Mouse (Mus musculus) limb, embryonic 12.5 days (tissue): ENCODE measurements around the gene Lhfp. TPM values are rescaled to one million over a fixed set of nuclear protein-coding genes. Genes with fewer than 3 reads are reported as not detected.

Experiments used
- ATAC-seq: fragments of 200-750 bp; cut with Nextera tagmentation; 2 replicates; pipeline ENCODE4 v1.8.0; 2017; ENCODE audit warnings: low read depth, moderate TSS enrichment; ENCODE audit not compliant: insufficient number of reproducible peaks, insufficient read depth, low FRiP score, low TSS enrichment
- H3K27ac ChIP-seq: fragments of 300-500 bp; sonication (generic); 2 replicates; pipeline ENCODE4 v1.5.1; 2016; ENCODE audit warnings: mild to moderate bottlenecking, moderate library complexity
- H3K27me3 ChIP-seq: fragments of 300-500 bp; sonication (generic); 2 replicates; pipeline ENCODE4 v1.6.1; 2016; ENCODE audit warnings: mild to moderate bottlenecking, moderate library complexity
- H3K36me3 ChIP-seq: fragments of 300-500 bp; sonication (generic); 2 replicates; pipeline ENCODE4 v1.6.1; 2016; ENCODE audit warnings: mild to moderate bottlenecking, moderate library complexity
- H3K4me1 ChIP-seq: fragments of 300-500 bp; sonication (generic); replicated peaks from 2 replicates; pipeline ENCODE4 v1.6.1; 2016
- H3K4me2 ChIP-seq: fragments of 300-500 bp; sonication (generic); 2 replicates; pipeline ENCODE4 v1.6.1; 2016; ENCODE audit warnings: mild to moderate bottlenecking, moderate library complexity
- H3K4me3 ChIP-seq: fragments of 300-500 bp; sonication (generic); replicated peaks from 2 replicates; pipeline ENCODE4 v1.5.1; 2016; ENCODE audit warnings: mild to moderate bottlenecking
- H3K9ac ChIP-seq: fragments of 300-500 bp; sonication (generic); replicated peaks from 2 replicates; pipeline ENCODE4 v1.6.1; 2016; ENCODE audit warnings: mild to moderate bottlenecking, moderate library complexity
- H3K9me3 ChIP-seq: fragments of 300-500 bp; sonication (generic); 2 replicates; pipeline ENCODE4 v1.6.1; 2016; ENCODE audit warnings: mild to moderate bottlenecking, moderate library complexity
- WGBS: fragments of 180-500 bp; shearing (Covaris S2); methylation state at CpG from one replicate; pipeline ENCODE4 v1.1.7; 2016; 5-methylcytosine and 5-hydroxymethylcytosine counted together
- polyA plus RNA-seq: library from polyadenylated mRNA; unstranded; fragments of >200 nt; fragmentation: Nextera tagmentation; extraction: Ambion mirVana; gene quantifications from 2 replicates; pipeline ENCODE4 v1.2.1, GENCODE M21; 2016

The Lhfp gene
- polyA plus RNA-seq, 1 experiment from 2014 or later, result 56.5 TPM

GRCm38 (mm10) chr3:53201670-53202069 is 160.3 kb downstream of the Lhfp start:
- no peak overlapping the region for H3K4me2 ChIP-seq
- 57% methylated on average over 10 of the region's 10 CpGs for WGBS

GRCm38 (mm10) chr3:53202184-53202583 is 160.9 kb downstream of the Lhfp start:
- Histone ChIP-seq H3K27me3 (0 out of 2 replicates have a peak, but pooled peaks cover 3% of the 10 kb centered on the region), H3K4me2 (no peak overlapping the region; the same call in 1 of the 2 replicates), H3K9me3 (no peaks in the 10 kb centered on the region), H3K4me3 (no peak overlapping the region), H3K4me1 (peaks cover 34% of the 10 kb centered on the region), H3K9ac (no peak overlapping the region), H3K36me3 (no peaks in the 10 kb centered on the region), H3K27ac (0 out of 2 replicates have a peak overlapping the region, but pooled peaks have one; percentile 2)
- no peak for ATAC-seq
- WGBS, result 54% methylated on average over 6 of the region's 6 CpGs

More at GRCm38 (mm10) chr3:53201670-53202069, 160.3 kb downstream of the Lhfp start:
- Histone ChIP-seq H3K27me3 (0 out of 2 replicates have a peak, but pooled peaks cover 3% of the 10 kb centered on the region), H3K27ac (no peak overlapping the region), H3K9ac (no peak overlapping the region), H3K36me3 (no peaks in the 10 kb centered on the region), H3K9me3 (no peaks in the 10 kb centered on the region), H3K4me1 (peaks cover 34% of the 10 kb centered on the region), H3K4me3 (no peak overlapping the region)
- no peak for ATAC-seq

GRCm38 (mm10) chr3:53202698-53203097 is 161.4 kb downstream of the Lhfp start:
- no peaks in the 10 kb centered on the region for H3K9me3 ChIP-seq
- WGBS, result 28% methylated on average over 3 of the region's 3 CpGs
- H3K4me2 ChIP-seq, result no peak overlapping the region; the same call in 1 of the 2 replicates
- H3K27ac ChIP-seq, result peak overlapping the region; percentile 47; the same call in 1 of the 2 replicates
- peaks cover 34% of the 10 kb centered on the region for H3K4me1 ChIP-seq
- no peak overlapping the region for H3K9ac ChIP-seq
- ATAC-seq, result no peak
- H3K36me3 ChIP-seq, result no peaks in the 10 kb centered on the region
- 0 out of 2 replicates have a peak, but pooled peaks cover 3% of the 10 kb centered on the region for H3K27me3 ChIP-seq
- H3K4me3 ChIP-seq, result no peak overlapping the region

- H3K9me3 ChIP-seq, result no peaks in the 10 kb centered on the region
- H3K4me2 ChIP-seq, result no peak overlapping the region
- WGBS, result 56% methylated on average over 5 of the region's 5 CpGs
- ATAC-seq, result no peak
- H3K27me3 ChIP-seq, result 0 out of 2 replicates have a peak, but pooled peaks cover 3% of the 10 kb centered on the region
- peaks cover 34% of the 10 kb centered on the region for H3K4me1 ChIP-seq
- no peaks in the 10 kb centered on the region for H3K36me3 ChIP-seq
- H3K27ac ChIP-seq, result peak overlapping the region; percentile 47
- no peak overlapping the region for H3K9ac ChIP-seq
- H3K4me3 ChIP-seq, result no peak overlapping the region
These were observed 162.3 kb downstream of the Lhfp start for GRCm38 (mm10) chr3:53203656-53204055.

- Histone ChIP-seq H3K9me3 (no peaks in the 10 kb centered on the region), H3K4me1 (peaks cover 41% of the 10 kb centered on the region), H3K36me3 (no peaks in the 10 kb centered on the region), H3K27me3 (0 out of 2 replicates have a peak, but pooled peaks cover 3% of the 10 kb centered on the region), H3K4me2 (no peak overlapping the region), H3K9ac (no peak overlapping the region), H3K27ac (no peak overlapping the region), H3K4me3 (no peak overlapping the region)
- WGBS, result 82% methylated on average over 7 of the region's 7 CpGs
- no peak for ATAC-seq
These were observed 163.1 kb downstream of the Lhfp start for GRCm38 (mm10) chr3:53204348-53204984.

- no peak overlapping the region for H3K9ac ChIP-seq
- no peak overlapping the region for H3K27ac ChIP-seq
- peaks cover 46% of the 10 kb centered on the region for H3K4me1 ChIP-seq
- H3K27me3 ChIP-seq, result 0 out of 2 replicates have a peak, but pooled peaks cover 3% of the 10 kb centered on the region
- no peak overlapping the region for H3K4me3 ChIP-seq
- no peak overlapping the region for H3K4me2 ChIP-seq
- H3K9me3 ChIP-seq, result no peaks in the 10 kb centered on the region
- no peaks in the 10 kb centered on the region for H3K36me3 ChIP-seq
- no peak for ATAC-seq
- 87% methylated on average over 1 of the region's 1 CpGs for WGBS
These were observed 163.6 kb downstream of the Lhfp start for GRCm38 (mm10) chr3:53204985-53205365.

- peaks cover 47% of the 10 kb centered on the region for H3K4me1 ChIP-seq
These were observed 164.4 kb downstream of the Lhfp start for GRCm38 (mm10) chr3:53205706-53206105.

GRCm38 (mm10) chr3:53206509-53207224 is 165.3 kb downstream of the Lhfp start:
- H3K9me3 ChIP-seq, result no peaks in the 10 kb centered on the region
- no peaks in the 10 kb centered on the region for H3K36me3 ChIP-seq
- no peak overlapping the region for H3K4me2 ChIP-seq
- ATAC-seq, result no peak
- 71% methylated on average over 11 of the region's 11 CpGs for WGBS
- H3K4me1 ChIP-seq, result peaks cover 48% of the 10 kb centered on the region
- H3K9ac ChIP-seq, result no peak overlapping the region
- H3K4me3 ChIP-seq, result no peak overlapping the region
- no peak overlapping the region for H3K27ac ChIP-seq
- H3K27me3 ChIP-seq, result no peaks in the 10 kb centered on the region

More at GRCm38 (mm10) chr3:53205706-53206105, 164.4 kb downstream of the Lhfp start:
- WGBS, result 89% methylated on average over 3 of the region's 3 CpGs
- Histone ChIP-seq H3K4me2 (no peak overlapping the region), H3K27me3 (0 out of 2 replicates have a peak, but pooled peaks cover 2% of the 10 kb centered on the region), H3K36me3 (no peaks in the 10 kb centered on the region), H3K9me3 (no peaks in the 10 kb centered on the region), H3K9ac (no peak overlapping the region), H3K4me3 (no peak overlapping the region), H3K27ac (no peak overlapping the region)
- no peak for ATAC-seq

- H3K4me2 ChIP-seq, result no peak overlapping the region
- H3K4me3 ChIP-seq, result no peak overlapping the region
- H3K36me3 ChIP-seq, result no peaks in the 10 kb centered on the region
- peaks cover 43% of the 10 kb centered on the region for H3K4me1 ChIP-seq
- H3K27me3 ChIP-seq, result no peaks in the 10 kb centered on the region
- ATAC-seq, result no peak
- no peak overlapping the region for H3K27ac ChIP-seq
- 79% methylated on average over 4 of the region's 4 CpGs for WGBS
- no peaks in the 10 kb centered on the region for H3K9me3 ChIP-seq
- H3K9ac ChIP-seq, result no peak overlapping the region
These were observed 165.8 kb downstream of the Lhfp start for GRCm38 (mm10) chr3:53207225-53207528.

- Histone ChIP-seq H3K4me2 (no peak overlapping the region), H3K27ac (no peak overlapping the region), H3K36me3 (no peaks in the 10 kb centered on the region), H3K9me3 (no peaks in the 10 kb centered on the region), H3K4me3 (no peak overlapping the region), H3K4me1 (peaks cover 30% of the 10 kb centered on the region), H3K27me3 (no peaks in the 10 kb centered on the region), H3K9ac (no peak overlapping the region)
- ATAC-seq, result no peak
- WGBS, result 54% methylated on average over 10 of the region's 10 CpGs
These were observed 169.6 kb downstream of the Lhfp start for GRCm38 (mm10) chr3:53210691-53211526.

- peaks cover 27% of the 10 kb centered on the region for H3K4me1 ChIP-seq
- no peaks in the 10 kb centered on the region for H3K9me3 ChIP-seq
- no peaks in the 10 kb centered on the region for H3K36me3 ChIP-seq
- H3K9ac ChIP-seq, result no peak overlapping the region
- H3K4me2 ChIP-seq, result no peak overlapping the region
- 86% methylated on average over 2 of the region's 2 CpGs for WGBS
- H3K27ac ChIP-seq, result no peak overlapping the region
- no peaks in the 10 kb centered on the region for H3K27me3 ChIP-seq
- no peak overlapping the region for H3K4me3 ChIP-seq
- ATAC-seq, result no peak
These were observed 171.3 kb downstream of the Lhfp start for GRCm38 (mm10) chr3:53212599-53212998.
